Mouse (Mus musculus) thymus, postnatal 4 days (tissue): ENCODE results near the gene Usf3.

Experiments
- DNase-seq: peaks from one replicate; pipeline ENCODE4 v3.0.0; 2021

The Usf3 gene

DNA sequence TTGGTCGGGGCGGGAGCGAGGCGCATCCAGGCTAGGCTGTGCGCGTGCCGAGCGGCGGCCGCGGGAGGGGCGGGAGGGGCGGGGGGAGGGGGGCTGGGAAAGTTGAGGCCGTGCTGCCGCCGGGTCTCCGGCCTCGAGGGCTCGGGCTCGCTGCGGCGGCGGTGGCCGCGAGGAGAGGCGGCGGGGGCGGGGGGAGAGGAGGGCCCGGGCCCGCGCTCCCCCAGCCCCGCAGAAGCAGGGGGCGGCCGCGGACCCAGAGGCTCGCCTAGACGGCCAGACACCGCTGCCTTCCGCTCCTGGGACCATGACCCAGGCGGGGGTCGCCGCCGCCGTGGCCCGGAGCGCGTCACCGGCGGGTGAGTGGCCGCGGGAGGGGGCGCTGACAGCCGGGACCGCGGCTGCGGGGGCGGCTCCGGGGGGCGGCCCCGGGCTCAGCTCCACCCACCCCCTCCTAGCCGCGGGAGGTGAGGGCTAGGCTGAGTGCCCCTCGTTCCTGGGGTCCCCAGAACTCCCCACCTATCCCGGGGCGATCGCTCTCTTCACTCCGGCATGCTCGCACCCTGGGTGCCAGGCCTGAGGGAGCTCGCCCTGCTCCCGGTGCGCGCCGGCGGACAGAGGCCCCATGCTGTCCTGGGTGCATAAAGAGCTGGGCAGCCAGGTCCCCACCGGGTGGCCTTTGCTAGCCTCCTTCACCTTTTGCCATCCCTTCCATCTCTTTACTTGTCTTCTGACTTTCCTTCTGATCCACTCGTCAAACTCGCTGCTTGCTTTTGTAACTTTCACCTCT lies at the start of gene Usf3:
Usf3 (plus strand) TSS at position 92 of the 787 bp plus-strand sequence.
- peak; percentile 82 for DNase-seq

- DNase-seq = no peak
These were observed 49.3 kb upstream of the Usf3 start for GRCm38 (mm10) chr16:44123786-44124185.

- DNase-seq = no peak
These were observed 48.3 kb upstream of the Usf3 start for GRCm38 (mm10) chr16:44124713-44125112.

- DNase-seq = no peak
These were observed 47.6 kb upstream of the Usf3 start for GRCm38 (mm10) chr16:44125436-44125835.

GRCm38 (mm10) chr16:44126437-44126836 lies 46.6 kb upstream of the Usf3 start:
- DNase-seq = no peak

DNA sequence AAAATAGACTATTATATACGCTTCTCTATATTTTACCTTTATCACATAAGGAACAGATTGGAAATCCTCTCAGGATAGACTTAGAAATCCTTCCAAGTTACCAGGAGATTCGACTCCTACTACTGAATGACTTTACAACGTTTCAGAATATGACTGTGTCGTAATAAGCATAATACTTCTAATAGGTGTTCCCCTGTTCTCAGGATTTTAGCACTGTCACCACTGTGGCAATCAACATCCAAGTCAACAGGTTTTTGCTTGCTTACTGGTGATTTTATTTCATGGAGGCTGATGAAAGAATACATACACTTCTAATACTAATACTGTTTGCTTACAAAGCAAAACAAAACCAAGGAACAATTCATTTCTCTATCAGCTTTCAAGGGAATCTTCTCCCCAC lies 40.7 kb upstream of the Usf3 start:
- DNase-seq = no peak

- DNase-seq = no peak
These were observed 39.9 kb upstream of the Usf3 start for GRCm38 (mm10) chr16:44133187-44133586.

DNA sequence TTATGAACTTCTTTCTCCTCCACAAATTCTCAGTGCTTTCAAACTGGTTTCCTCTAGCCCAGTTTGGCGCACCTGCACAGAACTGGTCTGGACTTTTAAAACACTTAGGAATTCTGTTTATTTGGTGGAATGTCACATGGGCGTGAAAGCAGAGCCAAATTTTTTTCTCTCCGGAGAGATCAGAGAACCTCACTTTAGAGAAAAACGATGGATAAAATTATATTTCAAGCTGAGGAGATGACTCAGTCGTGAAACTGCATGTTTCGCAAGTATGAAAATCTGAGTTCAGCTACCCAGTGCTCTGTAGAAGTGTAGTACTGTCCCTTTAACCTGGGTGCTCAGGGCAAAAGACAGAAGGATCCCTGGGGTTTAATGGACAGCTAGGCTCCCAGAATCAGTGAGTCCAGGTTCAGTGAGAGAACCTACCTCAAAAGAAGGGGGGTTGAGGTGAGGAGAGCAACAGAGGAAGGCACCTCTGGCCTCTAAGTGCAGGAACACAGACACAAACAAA lies 36.5 kb upstream of the Usf3 start:
- DNase-seq = no peak

DNA sequence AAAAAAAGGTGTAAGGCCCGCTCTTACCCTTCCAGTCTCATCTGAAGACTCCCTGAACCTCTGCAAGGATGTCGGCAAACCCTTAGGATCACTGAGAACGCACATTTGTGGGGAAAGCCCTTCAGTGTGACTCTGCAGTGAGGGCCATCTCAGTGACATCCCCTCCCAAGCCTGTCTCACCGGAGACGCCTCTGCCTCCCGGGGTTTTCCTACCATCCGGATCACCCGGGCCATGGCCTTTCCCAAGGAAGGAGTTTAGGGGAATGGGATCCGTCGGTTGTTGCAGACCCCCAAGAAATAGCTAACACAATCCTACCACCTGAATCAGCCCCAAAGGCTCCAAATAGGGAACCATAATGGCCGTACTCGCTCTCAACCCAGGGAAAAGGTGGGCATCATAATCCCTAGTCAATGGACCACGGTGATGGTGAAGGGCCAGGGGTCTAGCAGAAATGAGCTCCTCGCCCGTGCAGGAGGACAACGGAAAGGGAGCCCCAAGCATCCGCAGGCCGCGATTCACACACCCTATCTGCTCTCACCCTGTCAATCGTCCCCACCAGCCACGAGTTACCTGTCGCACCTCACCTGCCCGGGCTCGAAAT lies 34.6 kb upstream of the Usf3 start:
- DNase-seq = peak; percentile 40

- peak; percentile 86 for DNase-seq
These were observed 34.0 kb upstream of the Usf3 start for GRCm38 (mm10) chr16:44138979-44139535.

DNA sequence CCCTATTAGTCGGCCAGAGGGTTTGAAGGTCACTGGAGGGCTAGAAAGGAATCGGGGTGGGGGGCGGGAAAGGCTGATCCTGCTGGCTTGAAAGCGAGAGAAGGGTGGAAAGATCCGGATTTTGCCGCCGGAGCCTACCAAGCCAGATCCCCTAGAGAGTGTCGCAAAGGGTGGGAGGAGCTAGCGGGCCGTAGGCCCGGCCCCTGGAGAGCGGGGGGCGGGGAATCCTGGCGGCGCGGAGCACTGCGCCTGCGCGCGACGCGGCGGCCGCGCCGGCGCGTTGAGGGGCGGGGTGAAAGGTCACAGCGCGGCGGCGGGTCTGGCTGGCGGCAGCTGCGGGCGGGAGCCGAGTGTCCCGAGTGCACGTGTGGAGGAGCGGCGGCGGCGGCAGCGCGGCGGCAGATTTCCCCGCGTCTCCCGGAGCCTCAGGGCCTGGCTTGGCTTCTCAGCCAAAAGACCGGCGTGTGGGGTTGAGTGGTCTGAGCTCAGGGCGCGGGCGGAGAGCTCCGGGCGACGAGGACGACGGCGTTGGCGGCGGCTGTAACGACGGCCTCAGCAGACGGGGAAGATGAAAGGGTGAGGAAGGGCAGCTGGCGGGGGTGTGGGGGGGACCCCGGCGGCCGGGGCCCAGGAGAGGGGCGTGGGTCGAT lies 33.4 kb upstream of the Usf3 start, which contains the start of the genes Atp6v1a and Naa50:
Atp6v1a (minus strand) TSS at position 170 of the 650 bp plus-strand sequence.
Naa50 (plus strand) TSS at position 295 of the 650 bp plus-strand sequence.
- DNase-seq = peak; percentile 96

- DNase-seq = peak; percentile 73
These were observed 32.8 kb upstream of the Usf3 start for GRCm38 (mm10) chr16:44140186-44140787.

- DNase-seq = no peak
These were observed 31.6 kb upstream of the Usf3 start for GRCm38 (mm10) chr16:44141483-44141882.

DNA sequence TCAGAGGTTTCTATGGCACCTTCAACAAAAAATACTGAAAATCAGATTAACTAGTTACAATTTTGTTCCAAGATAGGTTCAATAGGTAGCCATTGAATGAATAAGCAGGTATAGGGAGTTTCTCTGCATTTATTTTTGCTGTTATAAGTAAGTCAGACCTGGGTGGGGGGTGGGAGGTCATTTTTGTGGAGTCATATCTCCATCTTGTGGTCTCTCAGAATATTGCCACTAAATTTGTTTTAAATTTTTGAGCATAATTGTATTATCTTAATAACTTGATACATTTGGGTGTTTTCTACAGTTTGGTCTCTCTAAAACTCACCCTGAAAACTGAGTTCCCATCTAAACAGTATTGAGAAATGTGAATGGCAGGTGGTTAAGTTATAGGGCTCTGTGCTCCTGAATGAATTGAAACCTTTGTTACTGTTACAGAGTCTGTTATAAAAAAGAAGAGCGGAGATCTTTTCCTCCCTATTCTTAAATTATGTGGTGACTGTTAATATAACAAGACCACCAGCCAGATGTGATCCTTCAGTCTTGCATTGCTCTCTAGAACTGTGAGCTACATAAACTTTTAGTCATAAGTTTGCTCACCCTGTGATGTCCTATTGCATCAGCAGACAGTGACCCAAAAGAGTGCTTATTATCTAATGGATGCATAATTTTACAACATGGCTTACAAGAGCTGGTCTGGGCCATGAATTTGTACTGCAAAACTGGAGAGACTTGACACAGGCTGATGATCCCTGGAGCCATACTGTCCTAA lies 23.9 kb upstream of the Usf3 start:
- no peak for DNase-seq

- no peak for DNase-seq
These were observed 18.5 kb upstream of the Usf3 start for GRCm38 (mm10) chr16:44154497-44155057.

DNA sequence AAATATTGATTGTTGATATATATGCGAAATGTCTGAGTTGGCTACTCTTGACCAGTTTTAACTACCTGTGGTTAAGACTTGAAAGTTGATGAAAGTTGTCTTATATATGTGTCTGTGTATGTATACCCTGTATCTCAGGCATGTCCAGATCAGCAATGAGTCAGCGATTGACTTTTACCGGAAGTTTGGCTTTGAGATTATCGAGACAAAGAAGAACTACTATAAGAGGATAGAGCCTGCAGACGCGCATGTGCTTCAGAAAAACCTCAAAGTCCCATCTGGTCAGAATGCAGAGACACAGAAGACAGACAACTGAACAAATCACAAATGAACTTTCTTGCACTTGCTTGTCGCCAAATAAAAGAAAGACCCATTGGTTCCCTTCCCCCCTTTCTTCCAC lies 13.7 kb upstream of the Usf3 start:
- no peak for DNase-seq

DNA sequence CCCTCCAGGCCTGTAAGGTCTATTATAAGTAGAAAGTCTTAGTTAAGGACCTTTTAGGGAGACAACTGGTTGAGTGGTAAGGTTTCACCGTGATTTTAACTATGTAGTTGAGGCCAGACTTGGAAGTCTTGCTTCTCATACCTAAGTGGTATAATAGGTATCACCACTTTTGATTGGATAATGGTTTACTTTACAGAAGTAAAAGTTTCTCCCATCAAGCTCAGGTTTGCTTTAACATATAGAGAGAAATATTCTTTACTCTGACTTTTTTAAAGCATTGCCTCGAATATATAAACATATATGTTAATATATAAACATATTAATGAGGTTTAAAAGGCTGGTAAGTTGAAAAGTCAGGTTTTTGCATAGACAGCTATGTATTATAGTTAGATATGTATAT lies 9.2 kb upstream of the Usf3 start:
- DNase-seq = no peak

GRCm38 (mm10) chr16:44165182-44165581 lies 7.9 kb upstream of the Usf3 start:
- no peak for DNase-seq

GRCm38 (mm10) chr16:44168990-44169389 lies 4.1 kb upstream of the Usf3 start:
- no peak for DNase-seq

- DNase-seq = peak; percentile 96
These were observed 520 bp upstream of the Usf3 start for GRCm38 (mm10) chr16:44172297-44173154.
